12 mouse cellular contexts compared by ENCODE assay signal in the genomic region with DNA sequence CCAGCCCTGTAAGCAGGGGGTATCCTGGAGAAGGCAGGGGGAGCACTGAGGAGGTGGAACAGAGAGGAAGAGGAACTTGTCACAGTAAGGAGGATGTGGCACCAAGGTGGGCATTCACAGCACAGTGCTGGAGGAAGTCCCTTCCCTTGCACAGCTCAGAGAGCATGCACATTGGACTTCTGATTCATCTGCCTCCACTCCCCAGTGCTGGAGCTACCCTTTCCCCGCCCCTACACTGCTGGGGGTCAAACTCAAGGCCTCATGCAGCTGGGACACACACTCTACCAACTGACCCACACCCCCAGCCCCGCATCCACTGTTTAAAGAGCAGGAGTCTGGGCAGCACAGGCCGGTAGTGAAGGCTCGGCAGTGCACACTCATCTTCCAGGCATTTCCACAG. TPM values are rescaled to one million over a fixed set of nuclear protein-coding genes. Genes with fewer than 3 reads are reported as not detected.
DNase-seq lines count a peak whose midpoint lies in the region; ATAC-seq lines count a peak whose summit lies in the region.
"Had no signal": no experiment of that assay in that cellular context is flagged by ENCODE, and none has a peak within 500 bp of the region (broad histone marks: within the 10 kb centered on the region; RNA-seq: fewer than 3 reads in every experiment).

No protein-coding gene starts in this region.

- peaks cover 52% of the 10 kb centered on the region for H3K4me1 ChIP-seq in limb, embryonic 12.5 days (replicated peaks)
- H3K4me1 ChIP-seq in limb, embryonic 10.5 days, result peaks cover 41% of the 10 kb centered on the region
- peaks cover 55% of the 10 kb centered on the region for H3K4me1 ChIP-seq in embryonic facial prominence, embryonic 12.5 days

- DNase-seq in adrenal gland, adult 2 months, result peak; percentile 68
- DNase-seq in adrenal gland, adult 18-20 months (ENCODE audit: low spot score in 2 of 2), result no peak
- no peak for DNase-seq in limb, embryonic 10.5 days (ENCODE audit: low spot score)
- DNase-seq in frontal cortex, postnatal 25 days (ENCODE audit: low spot score in 2 of 2), result no peak
- no peak for DNase-seq in right cerebral cortex, postnatal 36 days (ENCODE audit: low spot score in 2 of 2)
- DNase-seq: B cell, adult 2 months; cerebellum, adult 11 months; heart, adult 18-20 months had no signal

- H3K27me3 ChIP-seq in limb, embryonic 12.5 days, result no peaks in the 10 kb centered on the region
- H3K27me3 ChIP-seq in limb, embryonic 10.5 days (ENCODE audit: low read depth, poor library complexity, severe bottlenecking), result no peaks in the 10 kb centered on the region
- H3K27me3 ChIP-seq in embryonic facial prominence, embryonic 12.5 days, result no peaks in the 10 kb centered on the region

- H3K36me3 ChIP-seq in limb, embryonic 12.5 days, result peaks cover 5% of the 10 kb centered on the region; the same call in 1 of the 2 replicates
- H3K36me3 ChIP-seq in limb, embryonic 10.5 days, result 0 out of 2 replicates have a peak, but pooled peaks cover 2% of the 10 kb centered on the region
- H3K36me3 ChIP-seq in embryonic facial prominence, embryonic 12.5 days, result peaks cover 21% of the 10 kb centered on the region
- H3K36me3 ChIP-seq: midbrain, embryonic 13.5 days had no signal

- no peak overlapping the region for H3K4me3 ChIP-seq in limb, embryonic 12.5 days (replicated peaks)
- H3K4me3 ChIP-seq in limb, embryonic 10.5 days, result no peak overlapping the region
- no peak overlapping the region for H3K4me3 ChIP-seq in embryonic facial prominence, embryonic 12.5 days
- H3K4me3 ChIP-seq: midbrain, embryonic 13.5 days had no signal

- no peak overlapping the region for H3K9ac ChIP-seq in limb, embryonic 12.5 days (replicated peaks)
- no peak overlapping the region for H3K9ac ChIP-seq in embryonic facial prominence, embryonic 12.5 days
- H3K9ac ChIP-seq: midbrain, embryonic 13.5 days had no signal

- ATAC-seq in limb, embryonic 12.5 days (ENCODE audit: insufficient number of reproducible peaks, insufficient read depth, low FRiP score, low TSS enrichment, low read depth), result no peak
- ATAC-seq in embryonic facial prominence, embryonic 12.5 days (ENCODE audit: insufficient number of reproducible peaks, insufficient read depth, low FRiP score, low TSS enrichment), result no peak
- 0 out of 2 replicates have a peak, but pooled peaks have one; percentile 56 for ATAC-seq in monocyte, adult 5-6 weeks (replicated peaks; ENCODE audit: insufficient number of reproducible peaks, low FRiP score, low TSS enrichment, poor library complexity, severe bottlenecking)
- ATAC-seq: midbrain, embryonic 13.5 days had no signal

- H3K9me3 ChIP-seq in limb, embryonic 12.5 days, result no peaks in the 10 kb centered on the region
- no peaks in the 10 kb centered on the region for H3K9me3 ChIP-seq in limb, embryonic 10.5 days (replicated peaks)
- no peaks in the 10 kb centered on the region for H3K9me3 ChIP-seq in embryonic facial prominence, embryonic 12.5 days
- H3K9me3 ChIP-seq: midbrain, embryonic 13.5 days had no signal

- no peak overlapping the region for H3K4me2 ChIP-seq in limb, embryonic 12.5 days
- H3K4me2 ChIP-seq in embryonic facial prominence, embryonic 12.5 days (replicated peaks), result no peak overlapping the region
- H3K4me2 ChIP-seq: midbrain, embryonic 13.5 days had no signal

- 0 out of 2 replicates have a peak overlapping the region, but pooled peaks have one; percentile 12 for H3K27ac ChIP-seq in limb, embryonic 12.5 days
- no peak overlapping the region for H3K27ac ChIP-seq in limb, embryonic 10.5 days
- peak overlapping the region; percentile 65; the same call in 1 of the 2 replicates for H3K27ac ChIP-seq in embryonic facial prominence, embryonic 12.5 days
- H3K27ac ChIP-seq: midbrain, embryonic 13.5 days had no signal

- WGBS in limb, embryonic 12.5 days, result 72% methylated on average over 4 of the region's 4 CpGs
- WGBS in limb, embryonic 10.5 days, result 72% methylated on average over 4 of the region's 4 CpGs
- 64% methylated on average over 4 of the region's 4 CpGs for WGBS in embryonic facial prominence, embryonic 12.5 days

RNA-seq across cellular contexts. Expression of gene Anxa2, which starts 12.7 kb away (rescaled TPM):
- 100 to 1,000 TPM; 349 to 528 TPM for total RNA-seq in adrenal gland, adult 2 months (2021)
- polyA plus RNA-seq in adrenal gland, adult 2 months (2012; rRNA removed), result 194 and 230 TPM in 2 replicates
- total RNA-seq in adrenal gland, adult 18-20 months (2021), result 100 to 1,000 TPM; 340 to 537 TPM
- polyA plus RNA-seq in limb, embryonic 12.5 days (2016; fragmentation: Nextera tagmentation; extraction: Ambion mirVana), result 261 and 301 TPM in 2 replicates
- polyA plus RNA-seq in limb, embryonic 10.5 days (2016; fragmentation: Nextera tagmentation; extraction: Ambion mirVana), result 101 and 138 TPM in 2 replicates
- 636 and 644 TPM in 2 replicates for polyA plus RNA-seq in embryonic facial prominence, embryonic 12.5 days (2016; fragmentation: Nextera tagmentation; extraction: Ambion mirVana)
- 428 to 649 TPM (median 479 TPM) in 3 replicates for total RNA-seq in monocyte, adult 5-6 weeks (2017)
